Mouse (Mus musculus) stomach, embryonic 14.5 days (tissue): Measurements from ENCODE around the gene Pde7b. TPM values are rescaled to one million over a fixed set of nuclear protein-coding genes. Genes with fewer than 3 reads are reported as not detected.

Experiments used
- ATAC-seq: fragments of 200-750 bp; cut with Nextera tagmentation; 2 replicates; pipeline ENCODE4 v1.8.0; 2017; ENCODE audit warnings: low read depth, moderate TSS enrichment; ENCODE audit not compliant: insufficient number of reproducible peaks, insufficient read depth, low FRiP score
- H3K27ac ChIP-seq: fragments of 300-500 bp; sonication (generic); 2 replicates; pipeline ENCODE4 v1.5.1; 2014; ENCODE audit warnings: mild to moderate bottlenecking, low read length, moderate library complexity, mixed read lengths
- H3K27me3 ChIP-seq: fragments of 300-500 bp; sonication (generic); 2 replicates; pipeline ENCODE4 v1.6.1; 2014; ENCODE audit warnings: low read length, control low read depth, mixed read lengths; ENCODE audit not compliant: control insufficient read depth, insufficient read depth
- H3K36me3 ChIP-seq: fragments of 300-500 bp; sonication (generic); 2 replicates; pipeline ENCODE4 v1.6.1; 2014; ENCODE audit warnings: mild to moderate bottlenecking, control low read depth, low read length, moderate library complexity, mixed read lengths; ENCODE audit not compliant: control insufficient read depth, insufficient read depth
- H3K4me1 ChIP-seq: fragments of 300-500 bp; sonication (generic); 2 replicates; pipeline ENCODE4 v1.6.1; 2014; ENCODE audit warnings: low read length, control low read depth, mixed read lengths; ENCODE audit not compliant: control insufficient read depth, insufficient read depth
- H3K4me2 ChIP-seq: fragments of 300-500 bp; sonication (generic); replicated peaks from 2 replicates; pipeline ENCODE4 v1.6.1; 2014; ENCODE audit warnings: low read depth, low read length, control low read depth
- H3K4me3 ChIP-seq: fragments of 300-500 bp; sonication (generic); 2 replicates; pipeline ENCODE4 v1.5.1; 2014; ENCODE audit warnings: low read depth, low read length, control low read depth
- H3K9ac ChIP-seq: fragments of 300-500 bp; sonication (generic); replicated peaks from 2 replicates; pipeline ENCODE4 v1.6.1; 2014; ENCODE audit warnings: low read depth, mild to moderate bottlenecking, control low read depth, low read length, moderate library complexity, mixed read lengths
- H3K9me3 ChIP-seq: fragments of 300-500 bp; sonication (generic); 2 replicates; pipeline ENCODE4 v1.6.1; 2016; ENCODE audit warnings: low read depth, low read length, control low read depth; ENCODE audit not compliant: control insufficient read depth
- WGBS: fragments of 180-500 bp; shearing (Covaris S2); extraction: QIAGEN DNeasy Blood & Tissue Kit; methylation state at CpG from one replicate; pipeline ENCODE4 v1.1.7; 2014; 5-methylcytosine and 5-hydroxymethylcytosine counted together
- polyA plus RNA-seq: library from polyadenylated mRNA; unstranded; fragments of >200 nt; fragmentation: Nextera tagmentation; extraction: Ambion mirVana; gene quantifications from 2 replicates; pipeline ENCODE4 v1.2.1, GENCODE M21; 2014

Gene Pde7b
- polyA plus RNA-seq, 1 experiment from 2014 or later: 6.5 TPM

GRCm38 (mm10) chr10:20657316-20658081 lies 67.4 kb downstream of the Pde7b start:
- H3K27me3 ChIP-seq: no peaks in the 10 kb centered on the region
- H3K4me1 ChIP-seq: no peaks in the 10 kb centered on the region
- no peak overlapping the region for H3K9ac ChIP-seq
- no peak overlapping the region for H3K4me2 ChIP-seq
- no peak overlapping the region for H3K27ac ChIP-seq
- no peak for ATAC-seq
- WGBS: 49% methylated on average over 12 of the region's 12 CpGs
- H3K9me3 ChIP-seq: no peaks in the 10 kb centered on the region
- no peaks in the 10 kb centered on the region for H3K36me3 ChIP-seq
- H3K4me3 ChIP-seq: no peak overlapping the region

GRCm38 (mm10) chr10:20654590-20654989 lies 70.3 kb downstream of the Pde7b start:
- H3K36me3 ChIP-seq: no peaks in the 10 kb centered on the region
- H3K27ac ChIP-seq: no peak overlapping the region
- WGBS: 42% methylated on average over 6 of the region's 6 CpGs
- H3K4me2 ChIP-seq: no peak overlapping the region
- no peak overlapping the region for H3K4me3 ChIP-seq
- ATAC-seq: no peak
- H3K9me3 ChIP-seq: no peaks in the 10 kb centered on the region
- no peaks in the 10 kb centered on the region for H3K27me3 ChIP-seq
- no peak overlapping the region for H3K9ac ChIP-seq
- H3K4me1 ChIP-seq: no peaks in the 10 kb centered on the region

GRCm38 (mm10) chr10:20654187-20654586 lies 70.7 kb downstream of the Pde7b start:
- no peaks in the 10 kb centered on the region for H3K36me3 ChIP-seq
- H3K9ac ChIP-seq: no peak overlapping the region
- no peak overlapping the region for H3K27ac ChIP-seq
- H3K4me2 ChIP-seq: no peak overlapping the region
- WGBS: 41% methylated on average over 6 of the region's 6 CpGs
- H3K4me1 ChIP-seq: no peaks in the 10 kb centered on the region
- H3K9me3 ChIP-seq: no peaks in the 10 kb centered on the region
- ATAC-seq: no peak
- H3K27me3 ChIP-seq: no peaks in the 10 kb centered on the region
- no peak overlapping the region for H3K4me3 ChIP-seq

- 86% methylated on average over 3 of the region's 3 CpGs for WGBS
- H3K4me3 ChIP-seq: no peak overlapping the region
- H3K36me3 ChIP-seq: no peaks in the 10 kb centered on the region
- no peaks in the 10 kb centered on the region for H3K27me3 ChIP-seq
- H3K9ac ChIP-seq: no peak overlapping the region
- H3K4me1 ChIP-seq: no peaks in the 10 kb centered on the region
- no peak overlapping the region for H3K27ac ChIP-seq
- no peaks in the 10 kb centered on the region for H3K9me3 ChIP-seq
- H3K4me2 ChIP-seq: no peak overlapping the region
- no peak for ATAC-seq
Observed at GRCm38 (mm10) chr10:20653299-20653698, 71.6 kb downstream of the Pde7b start.

- no peak overlapping the region for H3K27ac ChIP-seq
- H3K9ac ChIP-seq: no peak overlapping the region
- H3K27me3 ChIP-seq: no peaks in the 10 kb centered on the region
- WGBS: 69% methylated on average over 8 of the region's 8 CpGs
- H3K4me3 ChIP-seq: no peak overlapping the region
- no peak overlapping the region for H3K4me2 ChIP-seq
- no peaks in the 10 kb centered on the region for H3K9me3 ChIP-seq
- no peak for ATAC-seq
- no peaks in the 10 kb centered on the region for H3K36me3 ChIP-seq
- H3K4me1 ChIP-seq: no peaks in the 10 kb centered on the region
Observed at GRCm38 (mm10) chr10:20636381-20636780, 88.5 kb downstream of the Pde7b start.

GRCm38 (mm10) chr10:20633085-20633415 lies 91.8 kb downstream of the Pde7b start:
- 97% methylated on average over 1 of the region's 1 CpGs for WGBS
- ATAC-seq: no peak
- Histone ChIP-seq H3K4me3 (no peak overlapping the region), H3K36me3 (no peaks in the 10 kb centered on the region), H3K27me3 (no peaks in the 10 kb centered on the region), H3K27ac (no peak overlapping the region), H3K9ac (no peak overlapping the region), H3K4me1 (no peaks in the 10 kb centered on the region; the same call in 1 of the 2 replicates), H3K9me3 (no peaks in the 10 kb centered on the region), H3K4me2 (no peak overlapping the region)

GRCm38 (mm10) chr10:20632256-20633084 lies 92.4 kb downstream of the Pde7b start:
- WGBS: 82% methylated on average over 14 of the region's 14 CpGs
- no peak overlapping the region for H3K4me2 ChIP-seq
- no peak for ATAC-seq
- no peak overlapping the region for H3K27ac ChIP-seq
- no peak overlapping the region for H3K9ac ChIP-seq
- H3K9me3 ChIP-seq: no peaks in the 10 kb centered on the region
- no peak overlapping the region for H3K4me3 ChIP-seq
- H3K36me3 ChIP-seq: no peaks in the 10 kb centered on the region
- no peaks in the 10 kb centered on the region; the same call in 1 of the 2 replicates for H3K4me1 ChIP-seq
- no peaks in the 10 kb centered on the region for H3K27me3 ChIP-seq

- no peak for ATAC-seq
- H3K9me3 ChIP-seq: no peaks in the 10 kb centered on the region
- H3K27me3 ChIP-seq: no peaks in the 10 kb centered on the region
- no peak overlapping the region for H3K4me2 ChIP-seq
- WGBS: 48% methylated on average over 7 of the region's 7 CpGs
- no peaks in the 10 kb centered on the region; the same call in 1 of the 2 replicates for H3K4me1 ChIP-seq
- no peaks in the 10 kb centered on the region for H3K36me3 ChIP-seq
- H3K27ac ChIP-seq: no peak overlapping the region
- no peak overlapping the region for H3K9ac ChIP-seq
- no peak overlapping the region for H3K4me3 ChIP-seq
Observed at GRCm38 (mm10) chr10:20630122-20630521, 94.8 kb downstream of the Pde7b start.
